Mouse (Mus musculus) heart, adult 2 months (tissue): ENCODE data around the gene Mindy4. TPM values are rescaled to one million over a fixed set of nuclear protein-coding genes. Genes with fewer than 3 reads are reported as not detected.
A peak's percentile ranks its signal among the peaks of the same experiment; 100 is the strongest.

Experiments used
- DNase-seq, 2 experiments: peaks; one replicate each; pipeline ENCODE4 v3.0.0; 2021
- H3K27ac ChIP-seq: fragments of 200-600 bp; 2 replicates; pipeline ENCODE4 v1.8.1; 2022
- H3K27me3 ChIP-seq: fragments of 200-500 bp; 2 replicates; pipeline ENCODE4 v1.6.1; 2012; ENCODE audit warnings: mild to moderate bottlenecking, low read length, inconsistent platforms, mixed read lengths; ENCODE audit not compliant: control insufficient read depth, insufficient read depth
- H3K36me3 ChIP-seq: fragments of 200-500 bp; 2 replicates; pipeline ENCODE4 v1.6.1; 2012; ENCODE audit warnings: low read length, inconsistent platforms; ENCODE audit not compliant: control insufficient read depth, insufficient read depth
- H3K4me1 ChIP-seq: fragments of 200-500 bp; 2 replicates; pipeline ENCODE4 v1.6.1; 2011; ENCODE audit warnings: low read length; ENCODE audit not compliant: control insufficient read depth, insufficient read depth
- H3K4me3 ChIP-seq: fragments of 200-600 bp; 2 replicates; pipeline ENCODE4 v1.8.1; 2022
- H3K79me2 ChIP-seq: fragments of 200-500 bp; replicated peaks from 2 replicates; pipeline ENCODE4 v1.6.1; 2012; ENCODE audit warnings: mild to moderate bottlenecking, inconsistent platforms, low read length, moderate library complexity, mixed read lengths; ENCODE audit not compliant: control insufficient read depth, insufficient read depth
- H3K9ac ChIP-seq: fragments of 200-500 bp; 2 replicates; pipeline ENCODE4 v1.6.1; 2012; ENCODE audit warnings: low read depth, mild to moderate bottlenecking, control low read depth, inconsistent platforms, low read length, mixed read lengths
- CTCF ChIP-seq: fragments of 200-600 bp; IDR thresholded peaks from 2 replicates; pipeline ENCODE4 v1.8.1; 2022; ENCODE audit warnings: antibody characterized with exemption, mild to moderate bottlenecking, moderate library complexity
- EP300 ChIP-seq: fragments of 200-500 bp; IDR thresholded peaks from 2 replicates; pipeline ENCODE4 v1.6.1; 2011; ENCODE audit warnings: low read depth, low read length, control low read depth; ENCODE audit not compliant: insufficient read depth
- POLR2A ChIP-seq: fragments of 200-500 bp; IDR thresholded peaks from 2 replicates; pipeline ENCODE4 v1.6.1; 2011; ENCODE audit warnings: mild to moderate bottlenecking, low read depth, low read length, control low read depth; ENCODE audit not compliant: insufficient read depth
- WGBS: fragments of 180-500 bp; shearing (Covaris S2); methylation state at CpG from one replicate; pipeline ENCODE4 v1.1.7; 2018; 5-methylcytosine and 5-hydroxymethylcytosine counted together
- intact Hi-C: fragments of 180-260 bp; cut with DNase I; formaldehyde crosslinking; loops from one replicate; pipeline ENCODE4 v1.15.1; 2025
- polyA plus RNA-seq: library from polyadenylated mRNA; depleted of rRNA; stranded (reverse); fragments of >200 nt; gene quantifications from 2 replicates; pipeline ENCODE4 v1.2.3, GENCODE M21; 2012
- total RNA-seq, 2 experiments: library from RNA; stranded (reverse); gene quantifications; 2 replicates each; pipeline ENCODE4 v1.2.3; 2021

Mindy4 gene
- total and polyA plus RNA-seq, 3 experiments: 4.3 to 5.2 (median 5.0) TPM

- DNase-seq: peak in 1 of 2 experiments; percentile 55
- H3K9ac ChIP-seq: no peak overlapping the region
- intact Hi-C loops: loop anchor here (2.0 kb wide), 1 partner anchor 23 kb away; no protein-coding TSS in a partner anchor
- 56% methylated on average over 14 of the region's 14 CpGs for WGBS
- H3K36me3 ChIP-seq: no peaks in the 10 kb centered on the region
- peak overlapping the region; percentile 60 for H3K27ac ChIP-seq
- no peaks in the 10 kb centered on the region for H3K27me3 ChIP-seq
- TF ChIP-seq EP300 (0 out of 2 replicates have a peak, but pooled peaks have one; percentile 46), CTCF (no peak), POLR2A (no peak)
- H3K4me1 ChIP-seq: peaks cover 20% of the 10 kb centered on the region
- H3K79me2 ChIP-seq: no peaks in the 10 kb centered on the region
- no peak overlapping the region for H3K4me3 ChIP-seq
These were observed 116.7 kb downstream of the Mindy4 start for GRCm38 (mm10) chr6:55319585-55320551.

- Histone ChIP-seq H3K27ac (no peak overlapping the region), H3K79me2 (no peaks in the 10 kb centered on the region), H3K9ac (no peak overlapping the region), H3K36me3 (no peaks in the 10 kb centered on the region), H3K4me3 (no peak overlapping the region), H3K4me1 (peaks cover 22% of the 10 kb centered on the region), H3K27me3 (no peaks in the 10 kb centered on the region)
- intact Hi-C loops: no loop called here
- 47% methylated on average over 4 of the region's 4 CpGs for WGBS
- DNase-seq: peak; percentile 43 to 64
- no peak for TF ChIP-seq EP300
- TF ChIP-seq CTCF: no peak
- no peak for TF ChIP-seq POLR2A
These were observed 117.7 kb downstream of the Mindy4 start for GRCm38 (mm10) chr6:55320894-55321293.

GRCm38 (mm10) chr6:55321518-55321917, 118.3 kb downstream of the Mindy4 start:
- H3K9ac ChIP-seq: no peak overlapping the region
- no peaks in the 10 kb centered on the region for H3K27me3 ChIP-seq
- no peaks in the 10 kb centered on the region for H3K79me2 ChIP-seq
- TF ChIP-seq CTCF: no peak
- TF ChIP-seq POLR2A: no peak
- no peak for TF ChIP-seq EP300
- no peak overlapping the region for H3K27ac ChIP-seq
- no peak overlapping the region for H3K4me3 ChIP-seq
- H3K4me1 ChIP-seq: peaks cover 22% of the 10 kb centered on the region
- no peaks in the 10 kb centered on the region for H3K36me3 ChIP-seq
- intact Hi-C loops: no loop called here
- no peak for DNase-seq
- WGBS: 90% methylated on average over 6 of the region's 6 CpGs

GRCm38 (mm10) chr6:55322980-55323379, 119.8 kb downstream of the Mindy4 start:
- no peaks in the 10 kb centered on the region for H3K36me3 ChIP-seq
- no peak overlapping the region for H3K27ac ChIP-seq
- TF ChIP-seq EP300 (no peak), POLR2A (no peak), CTCF (no peak)
- H3K4me3 ChIP-seq: no peak overlapping the region
- no peaks in the 10 kb centered on the region for H3K79me2 ChIP-seq
- DNase-seq: no peak
- intact Hi-C loops: no loop called here
- no peaks in the 10 kb centered on the region for H3K27me3 ChIP-seq
- H3K4me1 ChIP-seq: peaks cover 25% of the 10 kb centered on the region
- H3K9ac ChIP-seq: no peak overlapping the region
- 90% methylated on average over 2 of the region's 2 CpGs for WGBS

- H3K4me3 ChIP-seq: no peak overlapping the region
- H3K27me3 ChIP-seq: no peaks in the 10 kb centered on the region
- H3K4me1 ChIP-seq: peaks cover 23% of the 10 kb centered on the region
- TF ChIP-seq EP300: no peak
- TF ChIP-seq POLR2A: no peak
- TF ChIP-seq CTCF: no peak
- H3K9ac ChIP-seq: no peak overlapping the region
- no peak for DNase-seq
- no peaks in the 10 kb centered on the region for H3K36me3 ChIP-seq
- H3K79me2 ChIP-seq: no peaks in the 10 kb centered on the region
- 78% methylated on average over 17 of the region's 17 CpGs for WGBS
- H3K27ac ChIP-seq: no peak overlapping the region
- intact Hi-C loops: no loop called here
These were observed 120.9 kb downstream of the Mindy4 start for GRCm38 (mm10) chr6:55323908-55324634.

GRCm38 (mm10) chr6:55324785-55325184, 121.6 kb downstream of the Mindy4 start:
- H3K27ac ChIP-seq: no peak overlapping the region; the same call in 1 of the 2 replicates
- intact Hi-C loops: loop anchor here (1.0 kb wide), 1 partner anchor 78 kb away; no protein-coding TSS in a partner anchor
- H3K4me3 ChIP-seq: no peak overlapping the region
- H3K9ac ChIP-seq: no peak overlapping the region
- no peaks in the 10 kb centered on the region for H3K27me3 ChIP-seq
- WGBS: 57% methylated on average over 1 of the region's 1 CpGs
- H3K36me3 ChIP-seq: no peaks in the 10 kb centered on the region
- peaks cover 17% of the 10 kb centered on the region for H3K4me1 ChIP-seq
- TF ChIP-seq CTCF: peak; percentile 65
- TF ChIP-seq EP300: no peak
- TF ChIP-seq POLR2A: no peak
- no peaks in the 10 kb centered on the region for H3K79me2 ChIP-seq
- peak in 1 of 2 experiments; percentile 37 for DNase-seq
